Mouse (Mus musculus) right cerebral cortex, postnatal 36 days (tissue): Measurements from ENCODE around the gene Mroh3.

Experiments used
- DNase-seq, 2 experiments: peaks; one replicate each; pipeline ENCODE4 v3.0.0; 2022; ENCODE audit warnings: low spot score in 2 of 2, mixed read lengths in 1 of 2

Gene Mroh3

GRCm38 (mm10) chr1:136228328-136229039 is 15.9 kb upstream of the Mroh3 start:
- no peak for DNase-seq

DNA sequence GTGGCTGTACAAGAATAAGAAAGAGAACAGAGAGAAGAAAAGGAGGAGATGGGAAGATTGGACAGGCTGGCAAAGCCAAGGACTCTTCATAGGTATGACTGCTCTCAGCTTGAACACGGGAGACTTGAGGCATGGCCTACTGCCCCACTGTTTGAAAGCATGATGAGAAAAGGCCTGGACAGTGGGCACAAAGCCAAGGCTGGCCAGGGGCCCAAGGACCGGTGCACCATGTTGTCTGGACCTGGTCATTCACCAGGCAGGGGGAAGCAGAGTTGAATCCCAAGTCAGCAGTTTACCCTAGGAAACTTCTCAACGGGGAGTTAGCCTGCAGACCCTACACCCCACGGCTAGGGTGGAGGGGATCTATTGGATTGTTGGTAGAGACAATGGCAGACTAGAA is 15.2 kb upstream of the Mroh3 start:
- DNase-seq, result no peak

GRCm38 (mm10) chr1:136226626-136227025 is 14.0 kb upstream of the Mroh3 start:
- no peak for DNase-seq

- no peak for DNase-seq
Measured at GRCm38 (mm10) chr1:136225846-136226245, 13.2 kb upstream of the Mroh3 start.

- DNase-seq, result no peak
Measured at GRCm38 (mm10) chr1:136223758-136224342, 11.2 kb upstream of the Mroh3 start.

GRCm38 (mm10) chr1:136222386-136222785 is 9.8 kb upstream of the Mroh3 start:
- DNase-seq, result no peak

DNA sequence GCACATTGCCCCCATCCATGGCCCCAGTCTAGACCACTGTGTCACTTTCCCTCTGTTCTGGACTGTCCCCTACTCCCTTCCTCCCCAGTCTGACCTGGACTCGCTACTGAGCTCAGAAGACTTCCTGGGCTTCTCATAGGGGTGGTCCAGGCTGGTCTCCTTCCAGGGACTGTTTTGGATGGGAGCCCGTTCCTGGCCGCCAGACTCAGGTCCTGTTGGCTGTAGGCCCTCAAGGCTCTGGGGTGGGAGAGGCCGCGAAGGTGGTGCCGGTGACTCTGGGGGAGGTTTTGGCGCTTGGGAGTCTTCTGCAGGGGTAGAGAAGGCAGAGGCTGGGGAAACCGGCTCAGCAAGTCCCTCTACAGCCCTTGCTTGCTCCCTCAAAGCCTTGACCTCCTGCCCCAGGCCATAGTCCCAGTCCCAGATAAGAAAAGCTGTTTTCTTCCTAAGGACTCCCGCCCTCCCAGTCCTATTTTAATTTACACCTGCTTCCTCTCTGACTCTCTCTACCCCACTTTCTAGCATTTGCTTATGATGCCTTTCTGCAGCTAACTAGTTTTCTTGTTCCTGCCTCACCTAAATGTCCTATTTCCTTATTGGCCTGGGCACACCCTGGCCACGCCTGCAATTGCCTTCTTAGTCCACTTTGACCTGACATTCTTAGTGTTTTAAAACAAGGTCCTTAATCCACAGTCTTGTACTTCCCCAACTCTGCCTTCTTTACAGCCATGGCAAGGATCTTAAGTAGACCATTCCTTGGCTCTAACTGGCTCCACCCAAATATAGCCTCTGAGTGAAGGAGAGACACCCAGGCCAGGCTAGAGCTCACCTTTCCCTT is 7.6 kb upstream of the Mroh3 start:
- no peak for DNase-seq

GRCm38 (mm10) chr1:136214304-136214703 is 1.7 kb upstream of the Mroh3 start:
- no peak for DNase-seq

DNA sequence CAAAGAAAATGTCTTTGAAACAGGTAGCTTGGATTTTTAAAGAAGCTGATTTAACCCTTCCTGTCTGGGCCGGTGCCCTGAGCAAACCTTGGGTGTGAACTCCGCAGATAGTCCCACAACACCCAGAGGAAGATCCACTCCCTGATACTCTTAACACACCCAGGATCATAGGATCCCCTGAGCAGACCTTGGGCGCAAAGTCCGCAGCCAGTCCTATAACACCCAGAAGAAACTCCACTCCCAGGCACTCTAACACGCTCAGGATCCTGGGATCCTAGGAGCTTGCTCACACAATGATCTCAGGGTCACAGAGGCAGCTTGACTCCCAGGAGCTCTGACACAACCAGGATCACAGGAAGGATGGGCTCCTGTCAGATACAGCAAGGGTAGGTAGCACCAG is 22.6 kb downstream of the Mroh3 start:
- DNase-seq, result no peak

DNA sequence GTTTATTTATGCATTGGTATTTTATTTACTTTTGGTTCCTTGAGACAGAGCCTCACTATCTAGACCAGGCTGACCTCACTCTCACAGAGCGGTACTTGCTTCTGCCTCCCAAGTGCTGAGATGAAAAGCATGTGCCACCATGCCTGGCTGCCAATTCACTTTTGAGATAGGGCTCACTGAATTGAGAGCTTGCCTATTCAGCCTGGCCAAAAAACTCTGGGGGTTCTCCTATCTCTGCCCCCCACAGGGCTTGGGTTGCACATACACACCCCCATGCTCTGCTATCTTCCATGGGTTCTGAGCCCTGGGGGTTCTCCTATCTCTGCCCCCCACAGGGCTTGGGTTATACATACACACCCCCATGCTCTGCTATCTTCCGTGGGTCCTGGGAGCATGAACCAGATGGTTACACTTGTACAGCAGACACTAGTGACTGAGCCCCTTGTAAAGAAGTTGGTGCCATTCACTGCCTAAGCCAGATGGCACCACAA is 33.1 kb downstream of the Mroh3 start:
- DNase-seq, result no peak

- DNase-seq, result no peak
Measured at GRCm38 (mm10) chr1:136178741-136179140, 33.9 kb downstream of the Mroh3 start.

- no peak for DNase-seq
Measured at GRCm38 (mm10) chr1:136177085-136177484, 35.5 kb downstream of the Mroh3 start.

- no peak for DNase-seq
Measured at GRCm38 (mm10) chr1:136175183-136175582, 37.4 kb downstream of the Mroh3 start.

DNA sequence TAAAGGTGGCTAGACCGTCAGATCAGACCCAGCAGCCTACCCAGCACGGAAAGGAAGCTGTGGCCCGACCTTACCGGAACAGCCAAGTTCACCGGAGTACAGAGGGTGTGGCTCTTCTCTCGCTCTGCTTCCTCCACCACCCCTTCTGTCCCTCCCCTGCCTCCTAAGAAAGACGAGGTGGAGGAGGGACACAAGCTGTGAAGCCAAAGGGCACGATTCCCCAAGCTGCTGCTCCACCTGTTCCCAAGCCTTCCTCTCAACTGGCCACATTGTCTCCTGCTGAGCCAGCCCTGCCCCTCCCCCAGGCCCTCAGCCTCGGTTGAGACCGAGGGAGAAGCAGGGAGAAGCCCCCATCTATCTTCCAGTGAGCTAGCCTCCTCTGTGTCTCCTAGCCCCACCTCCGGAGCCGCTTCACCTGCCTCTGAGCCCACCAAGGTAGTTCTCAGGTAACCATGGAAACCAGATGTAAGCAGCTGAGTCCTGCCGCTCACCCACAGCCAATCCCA is 38.5 kb downstream of the Mroh3 start:
- no peak for DNase-seq

GRCm38 (mm10) chr1:136172696-136173095 is 39.9 kb downstream of the Mroh3 start:
- no peak for DNase-seq

GRCm38 (mm10) chr1:136170109-136170508 is 42.5 kb downstream of the Mroh3 start:
- peak; percentile 64 to 67 for DNase-seq

DNA sequence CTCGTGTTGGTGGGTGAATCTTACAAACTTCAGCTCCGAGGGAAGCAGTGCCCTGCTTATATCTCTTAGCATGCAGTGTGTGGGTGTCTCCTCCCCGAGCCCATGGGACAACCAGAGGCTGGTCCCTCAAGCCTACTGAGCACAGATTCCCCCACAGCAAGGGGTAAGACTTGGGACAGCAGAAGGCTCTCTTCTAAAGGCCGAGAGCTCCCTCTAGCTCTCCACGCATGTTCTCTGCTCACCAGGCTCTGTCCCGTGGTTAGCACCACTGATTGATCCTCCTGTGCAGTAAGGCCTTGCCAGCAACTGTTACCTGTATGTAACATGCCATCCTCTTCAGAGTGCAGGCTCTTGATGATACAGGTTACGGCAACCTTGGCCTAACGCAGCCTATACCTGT is 45.0 kb downstream of the Mroh3 start:
- DNase-seq, result peak in 1 of 2 experiments; percentile 51

GRCm38 (mm10) chr1:136165436-136165835 is 47.2 kb downstream of the Mroh3 start:
- DNase-seq, result no peak

GRCm38 (mm10) chr1:136161333-136161921 is 51.2 kb downstream of the Mroh3 start:
- DNase-seq, result no peak

DNA sequence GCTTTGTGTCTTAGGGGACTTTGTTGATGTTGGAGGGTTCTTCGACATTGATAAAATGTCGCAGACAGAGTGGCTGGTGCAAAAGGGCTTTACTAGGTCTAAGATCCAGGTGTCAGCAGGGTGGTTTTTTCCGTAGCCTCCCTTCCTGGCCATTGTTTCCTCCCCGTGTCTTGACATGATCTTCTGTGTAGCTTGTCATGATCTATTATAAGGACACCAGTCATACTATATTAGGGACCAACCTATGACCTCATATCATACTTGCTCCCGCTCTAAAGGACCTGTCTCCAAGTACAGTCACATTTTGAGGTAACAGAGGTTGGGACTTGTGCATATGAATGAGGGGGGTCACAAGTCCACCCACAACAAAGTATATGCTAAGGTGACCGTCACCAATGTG is 51.7 kb downstream of the Mroh3 start:
- no peak for DNase-seq

- DNase-seq, result no peak
Measured at GRCm38 (mm10) chr1:136160297-136160696, 52.3 kb downstream of the Mroh3 start.

- DNase-seq, result no peak
Measured at GRCm38 (mm10) chr1:136159830-136160229, 52.8 kb downstream of the Mroh3 start.
